Mouse (Mus musculus): ENCODE results near the gene 1700069L16Rik.

The 1700069L16Rik gene

DNA sequence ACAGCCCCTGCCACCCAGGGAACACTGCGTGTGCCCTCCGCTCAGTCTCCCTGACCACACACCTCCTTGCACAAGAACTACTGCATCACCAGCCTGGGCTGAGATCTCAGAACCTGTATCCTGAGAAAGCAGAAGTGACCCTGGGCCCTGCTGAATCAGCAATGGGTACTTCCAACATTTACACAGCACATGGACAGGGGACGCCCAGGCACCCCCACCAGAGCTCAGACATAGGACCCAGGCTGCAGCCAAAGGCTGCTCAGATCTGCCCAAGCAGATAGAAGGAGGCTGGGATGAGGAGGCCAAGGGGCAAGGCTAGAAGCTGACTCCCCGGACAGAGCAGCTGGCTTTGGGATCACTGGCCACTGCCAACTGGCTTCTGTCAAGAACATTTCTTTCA lies 80.1 kb downstream of the 1700069L16Rik start:
- no peak for DNase-seq (ENCODE audit: low spot score in 2 of 2)

DNA sequence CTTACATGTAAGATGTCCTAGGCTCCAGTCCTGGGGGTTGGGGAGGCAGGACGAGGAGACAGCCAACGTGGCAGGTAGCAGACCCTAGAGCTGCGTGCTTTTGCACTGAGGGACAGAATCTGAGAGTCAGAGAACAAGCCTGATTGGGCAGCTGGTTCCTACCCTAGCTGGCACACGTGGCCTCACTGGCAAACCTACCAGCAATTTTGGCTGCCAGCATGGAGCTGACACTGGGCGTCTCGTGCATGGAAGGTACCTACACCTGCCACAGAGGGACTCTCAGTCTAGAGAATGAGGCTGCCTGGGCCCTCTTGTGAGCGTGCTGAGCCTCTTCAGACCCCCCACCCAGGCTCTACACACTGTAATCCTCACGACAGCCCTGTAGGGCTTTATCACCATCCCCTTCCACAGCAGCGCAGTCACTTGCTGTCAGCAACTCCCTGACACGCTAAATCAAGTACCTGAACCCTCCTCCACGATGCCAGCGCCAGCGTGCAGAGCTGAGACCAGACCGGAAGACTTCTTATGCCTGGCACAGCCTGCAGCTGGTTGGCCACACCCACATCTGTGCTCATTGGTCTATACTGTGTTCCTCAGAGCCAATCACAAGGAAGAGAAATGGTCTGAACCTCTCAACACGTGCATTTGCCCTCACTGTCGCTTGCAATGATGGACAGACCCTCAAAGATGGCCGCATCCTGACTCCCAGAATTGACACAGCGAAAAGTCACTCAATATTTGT lies 81.3 kb downstream of the 1700069L16Rik start:
- no peak for DNase-seq (ENCODE audit: low spot score in 2 of 2)

Measured in spleen, postnatal 10 days (tissue).